Mouse (Mus musculus): ENCODE measurements at regions not wholly inside any gene's neighbourhood (a gene's known extent, or its start where the extent isn't known, plus 50 kb on each side); places are given as distances from the start of the nearest gene placed in this dataset.

DNA sequence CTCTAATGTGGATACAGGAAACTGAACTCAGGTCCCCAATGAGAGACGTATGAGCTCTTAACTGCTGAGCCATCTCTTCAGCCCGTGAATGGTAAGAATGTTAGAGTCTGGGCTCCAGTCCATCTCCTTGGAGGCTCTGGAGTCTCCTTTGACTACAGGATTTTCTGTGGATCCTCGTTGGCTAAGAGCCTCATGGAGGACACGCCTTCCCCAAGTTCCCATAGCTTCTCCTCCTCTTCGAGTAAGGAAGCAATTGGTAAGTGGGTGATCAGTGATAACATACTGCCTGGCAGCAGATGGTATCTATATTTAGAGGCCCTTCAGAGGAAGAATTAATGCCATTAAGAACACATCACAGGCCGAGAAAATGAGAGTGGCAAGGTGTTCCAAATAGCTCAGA lies 164.5 kb upstream of the Castor2 start:
- ATAC-seq (ENCODE audit: insufficient number of reproducible peaks, insufficient read depth, low FRiP score, low read depth): no peak

DNA sequence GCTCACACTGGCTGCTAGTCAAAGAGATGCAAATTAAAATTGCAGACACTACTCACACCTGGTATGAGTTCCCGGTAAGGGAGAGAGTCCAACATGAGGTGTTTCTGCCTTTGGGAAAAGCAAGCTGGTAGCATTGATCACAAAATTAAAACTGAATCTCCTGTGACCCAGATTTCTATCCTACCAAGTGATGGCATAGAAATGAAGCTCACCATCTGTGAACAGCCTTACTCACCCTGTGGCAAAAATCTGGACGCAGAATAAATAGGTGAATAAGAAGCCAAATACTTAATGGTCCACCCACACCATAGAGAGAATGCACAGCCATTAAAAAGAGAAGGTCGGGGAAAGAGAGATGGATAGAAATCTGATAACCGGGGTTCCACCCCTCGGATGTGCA lies 169.4 kb upstream of the Castor2 start:
- WGBS: 80% methylated on average over 5 of the region's 5 CpGs
- H3K27ac ChIP-seq (replicated peaks in 1 of 2; ENCODE audit: control insufficient read depth in 1 of 2, insufficient read depth in 1 of 2, low read depth in 2 of 2, low read length in 2 of 2): no peak overlapping the region
- no peak for ATAC-seq (ENCODE audit: insufficient number of reproducible peaks, insufficient read depth, low FRiP score, low read depth)
- no peak overlapping the region for H3K4me3 ChIP-seq (ENCODE audit: control insufficient read depth in 1 of 2, insufficient read depth in 1 of 2, low read depth in 1 of 2, low read length in 2 of 2)
- H3K27me3 ChIP-seq (ENCODE audit: control insufficient read depth, insufficient read depth, low read length): no peaks in the 10 kb centered on the region
- H3K4me1 ChIP-seq (ENCODE audit: control insufficient read depth in 2 of 2, insufficient read depth in 2 of 2, low read length in 2 of 2): peaks cover 0 to 2% of the 10 kb centered on the region in 2 experiments; a peak in 1 of 4 replicates
- H3K4me2 ChIP-seq (ENCODE audit: low read length): no peak overlapping the region
- H3K36me3 ChIP-seq (ENCODE audit: control insufficient read depth, insufficient read depth, low read length): no peaks in the 10 kb centered on the region
- no peaks in the 10 kb centered on the region for H3K9me3 ChIP-seq (ENCODE audit: control insufficient read depth, low read length)
- no peak overlapping the region for H3K9ac ChIP-seq (ENCODE audit: low read length)

More for the DNA sequence above, 164.5 kb upstream of the Castor2 start:
- no peaks in the 10 kb centered on the region for H3K36me3 ChIP-seq (ENCODE audit: control insufficient read depth, insufficient read depth, low read length)
- H3K9ac ChIP-seq (ENCODE audit: low read length): no peak overlapping the region
- H3K4me2 ChIP-seq (ENCODE audit: low read length): no peak overlapping the region
- no peaks in the 10 kb centered on the region for H3K27me3 ChIP-seq (ENCODE audit: control insufficient read depth, insufficient read depth, low read length)
- H3K4me1 ChIP-seq (ENCODE audit: control insufficient read depth in 2 of 2, insufficient read depth in 2 of 2, low read length in 2 of 2): peaks cover 0 to 2% of the 10 kb centered on the region in 2 experiments; a peak in 1 of 4 replicates
- WGBS: 40% methylated on average over 6 of the region's 6 CpGs
- no peak overlapping the region for H3K4me3 ChIP-seq (ENCODE audit: control insufficient read depth in 1 of 2, insufficient read depth in 1 of 2, low read depth in 1 of 2, low read length in 2 of 2)
- H3K27ac ChIP-seq (replicated peaks in 1 of 2; ENCODE audit: control insufficient read depth in 1 of 2, insufficient read depth in 1 of 2, low read depth in 2 of 2, low read length in 2 of 2): no peak overlapping the region
- no peaks in the 10 kb centered on the region for H3K9me3 ChIP-seq (ENCODE audit: control insufficient read depth, low read length)

DNA sequence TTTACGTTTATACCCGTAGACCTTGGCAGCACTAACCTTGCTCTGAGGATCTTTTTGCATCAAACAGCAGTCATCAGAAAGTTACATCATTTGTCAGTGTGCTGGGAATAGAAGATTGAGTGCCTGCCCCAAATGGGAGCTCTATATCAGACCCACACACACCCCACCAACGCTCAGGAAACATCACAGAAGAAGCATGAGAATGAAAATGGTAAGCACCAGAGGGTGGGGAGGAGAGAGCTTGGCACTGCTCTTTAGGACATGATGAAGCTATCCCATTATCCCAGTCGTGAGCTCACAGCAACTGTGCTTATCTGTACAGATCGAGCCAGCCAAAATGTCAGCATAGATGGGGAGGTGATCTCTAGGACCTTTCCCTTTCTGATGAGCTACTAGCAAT lies 172.5 kb upstream of the Castor2 start:
- WGBS: 67% methylated on average over 5 of the region's 5 CpGs
- Histone ChIP-seq H3K27me3 (ENCODE audit: control insufficient read depth, insufficient read depth, low read length) (no peaks in the 10 kb centered on the region), H3K4me2 (ENCODE audit: low read length) (no peak overlapping the region), H3K36me3 (ENCODE audit: control insufficient read depth, insufficient read depth, low read length) (no peaks in the 10 kb centered on the region), H3K4me1 (ENCODE audit: control insufficient read depth in 2 of 2, insufficient read depth in 2 of 2, low read length in 2 of 2) (no peaks in the 10 kb centered on the region), H3K9me3 (ENCODE audit: control insufficient read depth, low read length) (0 out of 2 replicates have a peak, but pooled peaks cover 3% of the 10 kb centered on the region), H3K9ac (ENCODE audit: low read length) (no peak overlapping the region), H3K27ac (replicated peaks in 1 of 2; ENCODE audit: control insufficient read depth in 1 of 2, insufficient read depth in 1 of 2, low read depth in 2 of 2, low read length in 2 of 2) (no peak overlapping the region), H3K4me3 (ENCODE audit: control insufficient read depth in 1 of 2, insufficient read depth in 1 of 2, low read depth in 1 of 2, low read length in 2 of 2) (no peak overlapping the region)
- no peak for ATAC-seq (ENCODE audit: insufficient number of reproducible peaks, insufficient read depth, low FRiP score, low read depth)

- H3K9ac ChIP-seq (ENCODE audit: low read length): no peak overlapping the region
- no peak for ATAC-seq (ENCODE audit: insufficient number of reproducible peaks, insufficient read depth, low FRiP score, low read depth)
- H3K36me3 ChIP-seq (ENCODE audit: control insufficient read depth, insufficient read depth, low read length): no peaks in the 10 kb centered on the region
- WGBS: 26% methylated on average over 5 of the region's 5 CpGs
- H3K27me3 ChIP-seq (ENCODE audit: control insufficient read depth, insufficient read depth, low read length): no peaks in the 10 kb centered on the region
- H3K4me1 ChIP-seq (ENCODE audit: control insufficient read depth in 2 of 2, insufficient read depth in 2 of 2, low read length in 2 of 2): no peaks in the 10 kb centered on the region
- no peak overlapping the region for H3K27ac ChIP-seq (replicated peaks in 1 of 2; ENCODE audit: control insufficient read depth in 1 of 2, insufficient read depth in 1 of 2, low read depth in 2 of 2, low read length in 2 of 2)
- no peak overlapping the region for H3K4me3 ChIP-seq (ENCODE audit: control insufficient read depth in 1 of 2, insufficient read depth in 1 of 2, low read depth in 1 of 2, low read length in 2 of 2)
- no peak overlapping the region for H3K4me2 ChIP-seq (ENCODE audit: low read length)
- 0 out of 2 replicates have a peak, but pooled peaks cover 3% of the 10 kb centered on the region for H3K9me3 ChIP-seq (ENCODE audit: control insufficient read depth, low read length)
Observed at GRCm38 (mm10) chr5:133925184-133925900, 174.2 kb upstream of the Castor2 start.

- Histone ChIP-seq H3K9ac (ENCODE audit: low read length) (no peak overlapping the region), H3K4me3 (ENCODE audit: control insufficient read depth in 1 of 2, insufficient read depth in 1 of 2, low read depth in 1 of 2, low read length in 2 of 2) (no peak overlapping the region), H3K4me2 (ENCODE audit: low read length) (no peak overlapping the region), H3K4me1 (ENCODE audit: control insufficient read depth in 2 of 2, insufficient read depth in 2 of 2, low read length in 2 of 2) (no peaks in the 10 kb centered on the region), H3K27ac (replicated peaks in 1 of 2; ENCODE audit: control insufficient read depth in 1 of 2, insufficient read depth in 1 of 2, low read depth in 2 of 2, low read length in 2 of 2) (no peak overlapping the region), H3K27me3 (ENCODE audit: control insufficient read depth, insufficient read depth, low read length) (no peaks in the 10 kb centered on the region), H3K9me3 (ENCODE audit: control insufficient read depth, low read length) (0 out of 2 replicates have a peak, but pooled peaks cover 3% of the 10 kb centered on the region), H3K36me3 (ENCODE audit: control insufficient read depth, insufficient read depth, low read length) (no peaks in the 10 kb centered on the region)
- 66% methylated on average over 1 of the region's 1 CpGs for WGBS
- no peak for ATAC-seq (ENCODE audit: insufficient number of reproducible peaks, insufficient read depth, low FRiP score, low read depth)
Observed at GRCm38 (mm10) chr5:133922181-133922580, 177.3 kb upstream of the Castor2 start.

DNA sequence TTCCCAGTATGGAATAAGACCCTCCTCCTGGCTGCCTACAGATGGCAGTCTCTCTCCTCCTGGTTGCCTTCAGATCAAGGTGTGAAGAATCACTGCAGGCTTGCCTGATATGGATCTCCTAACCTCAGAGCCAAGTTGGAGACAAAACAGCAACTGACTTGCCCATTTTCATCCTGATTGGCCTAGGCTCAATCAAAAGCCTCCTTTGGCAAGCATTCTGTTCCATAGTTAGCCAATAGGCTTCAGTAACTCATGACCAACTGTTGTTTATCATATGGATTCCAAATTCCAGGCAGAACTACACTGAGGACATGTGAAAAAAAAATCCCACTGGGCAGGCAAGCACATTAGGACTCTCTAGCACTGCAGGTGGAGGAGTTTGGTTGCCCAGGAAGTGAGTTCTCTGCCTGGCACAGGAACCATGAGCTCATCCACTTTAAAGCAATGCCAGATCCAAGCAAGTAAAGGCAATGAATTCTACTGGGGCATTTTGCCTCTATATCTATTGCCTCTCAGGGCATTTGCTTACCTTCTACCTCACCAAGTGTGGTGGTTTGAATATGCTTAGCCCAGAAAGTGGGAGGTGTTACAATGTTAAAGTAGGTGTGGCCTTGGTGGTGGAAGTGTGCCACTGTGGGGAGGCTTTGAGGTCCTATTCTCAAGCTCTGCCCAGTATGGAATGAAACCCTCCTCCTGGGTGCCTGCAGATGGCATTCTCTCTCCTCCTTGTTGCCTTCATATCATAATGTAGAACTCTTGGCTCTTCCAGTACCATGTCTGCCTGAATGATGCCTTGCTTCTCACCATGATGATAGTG lies 183.6 kb upstream of the Castor2 start:
- no peak overlapping the region for H3K9ac ChIP-seq (ENCODE audit: low read length)
- no peak overlapping the region for H3K4me2 ChIP-seq (ENCODE audit: low read length)
- ATAC-seq (ENCODE audit: insufficient number of reproducible peaks, insufficient read depth, low FRiP score, low read depth): no peak
- H3K27me3 ChIP-seq (ENCODE audit: control insufficient read depth, insufficient read depth, low read length): no peaks in the 10 kb centered on the region
- no peak overlapping the region for H3K27ac ChIP-seq (replicated peaks in 1 of 2; ENCODE audit: control insufficient read depth in 1 of 2, insufficient read depth in 1 of 2, low read depth in 2 of 2, low read length in 2 of 2)
- no peaks in the 10 kb centered on the region for H3K4me1 ChIP-seq (ENCODE audit: control insufficient read depth in 2 of 2, insufficient read depth in 2 of 2, low read length in 2 of 2)
- H3K4me3 ChIP-seq (ENCODE audit: control insufficient read depth in 1 of 2, insufficient read depth in 1 of 2, low read depth in 1 of 2, low read length in 2 of 2): no peak overlapping the region
- no peaks in the 10 kb centered on the region for H3K36me3 ChIP-seq (ENCODE audit: control insufficient read depth, insufficient read depth, low read length)
- H3K9me3 ChIP-seq (ENCODE audit: control insufficient read depth, low read length): no peaks in the 10 kb centered on the region

- Histone ChIP-seq H3K4me1 (ENCODE audit: control insufficient read depth in 2 of 2, insufficient read depth in 2 of 2, low read length in 2 of 2) (no peaks in the 10 kb centered on the region), H3K9me3 (ENCODE audit: control insufficient read depth, low read length) (0 out of 2 replicates have a peak, but pooled peaks cover 8% of the 10 kb centered on the region), H3K36me3 (ENCODE audit: control insufficient read depth, insufficient read depth, low read length) (no peaks in the 10 kb centered on the region), H3K4me2 (ENCODE audit: low read length) (no peak overlapping the region), H3K4me3 (ENCODE audit: control insufficient read depth in 1 of 2, insufficient read depth in 1 of 2, low read depth in 1 of 2, low read length in 2 of 2) (no peak overlapping the region), H3K27ac (replicated peaks in 1 of 2; ENCODE audit: control insufficient read depth in 1 of 2, insufficient read depth in 1 of 2, low read depth in 2 of 2, low read length in 2 of 2) (no peak overlapping the region), H3K9ac (ENCODE audit: low read length) (no peak overlapping the region), H3K27me3 (ENCODE audit: control insufficient read depth, insufficient read depth, low read length) (no peaks in the 10 kb centered on the region)
- no peak for ATAC-seq (ENCODE audit: insufficient number of reproducible peaks, insufficient read depth, low FRiP score, low read depth)
- WGBS: 55% methylated on average over 3 of the region's 3 CpGs
Observed at GRCm38 (mm10) chr5:133907442-133907841, 192.1 kb upstream of the Castor2 start.
